Mouse (Mus musculus) midbrain, embryonic 15.5 days (tissue): ENCODE data around the gene Gm5797. TPM values are rescaled to one million over a fixed set of nuclear protein-coding genes. Genes with fewer than 3 reads are reported as not detected.
"Not testable (repeated sequence)": the region's sequence is repeated elsewhere in the genome, so short reads cannot be mapped to it uniquely, and the experiment has no call there.

Experiments
- ATAC-seq: fragments of 200-750 bp; cut with Nextera tagmentation; replicated peaks from 2 replicates; pipeline ENCODE4 v1.8.0; 2017; ENCODE audit warnings: moderate TSS enrichment
- H3K27ac ChIP-seq: fragments of 300-500 bp; sonication (generic); 2 replicates; pipeline ENCODE4 v1.5.1; 2015; ENCODE audit warnings: mild to moderate bottlenecking, inconsistent platforms
- H3K27me3 ChIP-seq: fragments of 300-500 bp; sonication (generic); replicated peaks from 2 replicates; pipeline ENCODE4 v1.6.1; 2015; ENCODE audit warnings: inconsistent platforms
- H3K36me3 ChIP-seq: fragments of 300-500 bp; sonication (generic); replicated peaks from 2 replicates; pipeline ENCODE4 v1.6.1; 2015; ENCODE audit warnings: inconsistent platforms
- H3K4me1 ChIP-seq: fragments of 300-500 bp; sonication (generic); 2 replicates; pipeline ENCODE4 v1.6.1; 2015; ENCODE audit warnings: inconsistent platforms
- H3K4me2 ChIP-seq: fragments of 300-500 bp; sonication (generic); 2 replicates; pipeline ENCODE4 v1.6.1; 2015; ENCODE audit warnings: inconsistent platforms, mild to moderate bottlenecking, moderate library complexity
- H3K4me3 ChIP-seq: fragments of 300-500 bp; sonication (generic); 2 replicates; pipeline ENCODE4 v1.5.1; 2015; ENCODE audit warnings: mild to moderate bottlenecking, inconsistent platforms
- H3K9ac ChIP-seq: fragments of 300-500 bp; sonication (generic); 2 replicates; pipeline ENCODE4 v1.6.1; 2015; ENCODE audit warnings: mild to moderate bottlenecking, inconsistent platforms
- H3K9me3 ChIP-seq: fragments of 300-500 bp; sonication (generic); 2 replicates; pipeline ENCODE4 v1.6.1; 2016; ENCODE audit warnings: inconsistent platforms
- WGBS: fragments of 180-500 bp; shearing (Covaris S2); methylation state at CpG from one replicate; pipeline ENCODE4 v1.1.7; 2015; ENCODE audit warnings: mixed read lengths; 5-methylcytosine and 5-hydroxymethylcytosine counted together
- polyA plus RNA-seq: library from polyadenylated mRNA; unstranded; fragments of >200 nt; fragmentation: Nextera tagmentation; extraction: Ambion mirVana; gene quantifications from 2 replicates; pipeline ENCODE4 v1.2.1, GENCODE M21; 2015

Gene Gm5797
- not detected in 2 replicates for polyA plus RNA-seq

DNA sequence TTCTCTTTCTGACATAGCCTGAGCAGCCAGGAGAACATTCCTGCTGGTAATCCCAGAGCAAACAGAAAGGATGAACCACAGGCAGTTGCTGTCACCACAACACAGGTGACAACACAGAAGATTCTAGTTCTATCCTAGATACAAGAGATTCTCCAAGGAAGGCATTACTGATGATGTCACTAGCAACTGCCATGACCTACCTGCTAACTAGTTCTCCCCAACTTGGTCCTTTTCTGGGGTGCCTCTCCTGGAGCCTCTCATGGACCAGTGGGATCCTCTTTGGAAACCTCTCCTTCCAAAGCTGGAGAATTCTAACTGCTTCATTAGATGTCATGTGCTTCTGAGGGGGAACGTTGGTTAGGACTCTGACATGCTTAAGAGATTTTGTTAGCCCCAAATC is at the start of gene Gm5797:
TSS of gene Gm5797 (minus strand) at position 101 of the 400 bp plus-strand sequence.
- H3K27ac ChIP-seq, H3K9me3 ChIP-seq, H3K36me3 ChIP-seq, H3K4me1 ChIP-seq, ATAC-seq, H3K27me3 ChIP-seq, H3K9ac ChIP-seq, H3K4me2 ChIP-seq, H3K4me3 ChIP-seq: not testable (repeated sequence)
- no CpG with 5 or more reads among the region's 1 CpGs for WGBS

DNA sequence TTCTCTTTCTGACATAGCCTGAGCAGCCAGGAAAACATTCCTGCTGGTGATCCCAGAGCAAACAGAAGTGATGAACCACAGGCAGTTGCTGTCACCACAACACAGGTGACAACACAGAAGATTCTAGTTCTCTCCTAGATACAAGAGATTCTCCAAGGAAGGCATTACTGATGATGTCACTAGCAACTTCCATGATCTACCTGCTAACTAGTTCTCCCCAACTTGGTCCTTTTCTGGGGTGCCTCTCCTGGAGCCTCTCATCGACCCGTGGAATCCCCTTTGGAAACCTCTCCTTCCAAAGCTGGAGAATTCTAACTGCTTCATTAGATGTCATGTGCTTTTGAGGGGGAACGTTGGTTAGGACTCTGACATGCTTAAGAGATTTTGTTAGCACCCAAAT is 32.8 kb upstream of the Gm5797 start, which contains the start of gene Gm8374:
TSS of gene Gm8374 (minus strand) at position 101 of the 400 bp plus-strand sequence.
- H3K4me3 ChIP-seq, H3K9ac ChIP-seq, H3K4me2 ChIP-seq, H3K36me3 ChIP-seq, ATAC-seq, H3K27ac ChIP-seq, H3K27me3 ChIP-seq, H3K4me1 ChIP-seq, H3K9me3 ChIP-seq: not testable (repeated sequence)
- WGBS, result 79% methylated on average over 3 of the region's 3 CpGs

- not testable (repeated sequence) for H3K36me3 ChIP-seq, ATAC-seq, H3K27me3 ChIP-seq, H3K9me3 ChIP-seq, H3K4me1 ChIP-seq
- Histone ChIP-seq H3K4me2 (peak overlapping the region; percentile 61), H3K9ac (peak overlapping the region; percentile 78), H3K27ac (peak overlapping the region; percentile 80), H3K4me3 (peak overlapping the region; percentile 56)
- under 1% methylated on average over 14 of the region's 19 CpGs for WGBS
These were observed 17.1 kb downstream of the Gm5797 start for GRCm38 (mm10) chr14:7315093-7315492.

- Histone ChIP-seq H3K27ac (peak within 1 kb of the TSS; percentile 80), H3K4me2 (peak within 1 kb of the TSS; percentile 61), H3K9ac (peak within 1 kb of the TSS; percentile 78), H3K4me3 (peak within 1 kb of the TSS; percentile 56)
- H3K9me3 ChIP-seq, H3K36me3 ChIP-seq, H3K4me1 ChIP-seq, ATAC-seq, H3K27me3 ChIP-seq: not testable (repeated sequence)
- WGBS, result under 1% methylated on average over 25 of the region's 35 CpGs
These were observed 17.5 kb downstream of the Gm5797 start, which contains the start of gene Gm3739 for GRCm38 (mm10) chr14:7314661-7315060. Gene Gm3739, minus strand, starts transcription at chr14:7315049.

Other genes starting within 250 kb of the Gm5797 start
- gene Gm3696, start 231.8 kb downstream of the Gm5797 start, polyA plus RNA-seq, result 7.6 and 9.1 TPM in 2 replicates
- gene Gm6676, start 207.0 kb downstream of the Gm5797 start, polyA plus RNA-seq, result not detected in 2 replicates
- 9.8 and 12.7 TPM in 2 replicates for gene Gm3512, start 157.9 kb downstream of the Gm5797 start, polyA plus RNA-seq
- not detected in 2 replicates for gene Gm16434, start 137.9 kb downstream of the Gm5797 start, polyA plus RNA-seq
- not detected in 2 replicates for gene Gm3727, start 67.7 kb downstream of the Gm5797 start, polyA plus RNA-seq
- 6.3 and 6.8 TPM in 2 replicates for gene Gm3739, start 17.3 kb downstream of the Gm5797 start, polyA plus RNA-seq
- gene Gm8374, start 32.7 kb upstream of the Gm5797 start, polyA plus RNA-seq, result not detected in 2 replicates
- not detected in 2 replicates for gene Gm3755, start 118.5 kb upstream of the Gm5797 start, polyA plus RNA-seq
- 13.7 and 18.8 TPM in 2 replicates for gene Gm3752, start 151.4 kb upstream of the Gm5797 start, polyA plus RNA-seq
- 5.8 and 6.2 TPM in 2 replicates for gene Gm3558, start 236.2 kb upstream of the Gm5797 start, polyA plus RNA-seq